Mouse (Mus musculus) adrenal gland, postnatal 4 days (tissue): ENCODE measurements around the gene Oxgr1. TPM values are rescaled to one million over a fixed set of nuclear protein-coding genes. Genes with fewer than 3 reads are reported as not detected.

Source experiments
- DNase-seq, 2 experiments: peaks; one replicate each; pipeline ENCODE4 v3.0.0; 2021 to 2022; ENCODE audit warnings: low spot score in 2 of 2, mixed read lengths in 2 of 2
- total RNA-seq, 2 experiments: library from RNA; stranded (reverse); gene quantifications; 2 replicates each; pipeline ENCODE4 v1.2.3; 2021

Gene Oxgr1
- total RNA-seq, 2 experiments from 2014 or later = 1.8 TPM; not detected in 1

- DNase-seq = no peak
Observed at GRCm38 (mm10) chr14:119981314-119981713, 60.9 kb downstream of the Oxgr1 start.

- no peak for DNase-seq
Observed at GRCm38 (mm10) chr14:119980698-119981235, 61.5 kb downstream of the Oxgr1 start.

Other genes starting within 250 kb of the Oxgr1 start
- gene Mbnl2, start 233.2 kb upstream of the Oxgr1 start, total RNA-seq = 100 to 1,000 TPM; 169 to 182 TPM